Mouse (Mus musculus): ENCODE data around the gene Tec. TPM values are rescaled to one million over a fixed set of nuclear protein-coding genes. Genes with fewer than 3 reads are reported as not detected.
A peak's percentile ranks its signal among the peaks of the same experiment; 100 is the strongest.
"Not testable (repeated sequence)": the region's sequence is repeated elsewhere in the genome, so short reads cannot be mapped to it uniquely, and the experiment has no call there.

Gene Tec
- total and polyA plus RNA-seq, 3 experiments = 7.9 to 25.9 (median 20.1) TPM

DNA sequence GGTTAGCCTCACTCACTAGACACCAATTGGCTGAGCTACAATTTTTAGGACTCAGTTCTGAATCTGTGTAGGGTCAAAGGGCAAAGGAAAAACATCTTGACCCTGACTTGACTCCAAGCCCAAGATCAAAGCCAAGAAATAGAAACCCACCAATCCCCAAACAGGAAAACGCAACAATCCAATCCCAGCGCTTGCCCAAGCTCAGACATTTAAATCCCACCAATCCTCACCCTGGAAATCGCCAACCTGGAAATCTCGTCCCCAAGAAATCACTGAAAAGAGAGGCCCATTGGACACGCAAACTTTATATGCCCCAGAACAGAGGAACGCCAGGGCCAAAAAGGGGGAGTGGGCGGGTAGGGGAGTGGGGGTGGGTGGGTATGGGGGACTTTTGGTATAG is 51.3 kb downstream of the Tec start:
- DNase-seq (ENCODE audit: extremely low read depth); H3K4me3 ChIP-seq (replicated peaks in 1 of 3; ENCODE audit: low read depth in 2 of 3, low read length in 2 of 3, poor library complexity in 1 of 3); H3K27me3 ChIP-seq (replicated peaks); H3K9ac ChIP-seq (ENCODE audit: insufficient read depth, low read depth); H3K9me3 ChIP-seq (replicated peaks; ENCODE audit: low read length); H3K27ac ChIP-seq (ENCODE audit: insufficient read depth, low read depth); dilution Hi-C loops (cut with MboI; ENCODE audit: extremely low pct_ligation_motif_present, extremely low pct_unique_long_range_greater_than_20kb, low sequenced_read_pairs); in situ Hi-C loops (cut with MboI; ENCODE audit: low pct_ligation_motif_present, low pct_unique_long_range_greater_than_20kb, low sequenced_read_pairs); H3K79me2 ChIP-seq (replicated peaks; ENCODE audit: control insufficient read depth, extremely low read depth, insufficient read depth, poor library complexity, severe bottlenecking): not testable (repeated sequence)
- H3K4me2 ChIP-seq (ENCODE audit: insufficient read depth, low read depth, poor library complexity, severe bottlenecking) = peak overlapping the region; percentile 44; the same call in 1 of the 2 replicates
- H3K36me3 ChIP-seq (replicated peaks in 1 of 2; ENCODE audit: control insufficient read depth in 1 of 2, insufficient read depth in 1 of 2, low read length in 1 of 2) = peaks cover 3 to 22% of the 10 kb centered on the region in 2 experiments
- H3K4me1 ChIP-seq (ENCODE audit: control insufficient read depth in 1 of 2, insufficient read depth in 2 of 2) = peaks cover 10 to 87% of the 10 kb centered on the region in 2 experiments

DNA sequence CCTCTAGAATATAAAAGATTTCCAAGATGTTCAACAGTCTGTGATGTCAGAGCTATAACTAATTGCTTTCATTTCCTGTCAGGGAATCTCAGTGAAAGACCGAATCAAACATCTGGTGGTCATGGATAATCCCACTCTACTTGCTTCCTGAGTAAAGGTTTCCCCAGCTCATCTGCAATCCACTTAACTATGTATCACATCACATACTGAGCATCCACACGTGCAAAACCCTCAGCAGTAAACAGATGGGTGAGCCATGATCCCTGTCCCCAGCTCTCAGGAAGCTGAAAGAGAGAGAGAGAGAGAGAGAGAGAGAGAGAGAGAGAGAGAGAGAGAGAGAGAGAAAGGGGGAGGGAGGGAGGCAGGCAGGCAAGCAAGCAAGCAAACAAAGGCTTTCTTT is 51.8 kb downstream of the Tec start:
- TF ChIP-seq E2F4 (IDR thresholded peaks at IDR 0.05; ENCODE audit: insufficient replicate concordance, low read depth, low read length) (no peak), USF1 (IDR thresholded peaks at IDR 0.05; ENCODE audit: low read depth, low read length) (no peak)
- Histone ChIP-seq H3K9me3 (replicated peaks; ENCODE audit: low read length) (peaks cover 2% of the 10 kb centered on the region), H3K27me3 (replicated peaks) (no peaks in the 10 kb centered on the region), H3K4me3 (replicated peaks in 1 of 3; ENCODE audit: low read depth in 2 of 3, low read length in 2 of 3, poor library complexity in 1 of 3) (no peak overlapping the region), H3K27ac (ENCODE audit: insufficient read depth, low read depth) (no peak overlapping the region), H3K36me3 (replicated peaks in 1 of 2; ENCODE audit: control insufficient read depth in 1 of 2, insufficient read depth in 1 of 2, low read length in 1 of 2) (peaks cover 0 to 20% of the 10 kb centered on the region in 2 experiments), H3K4me2 (ENCODE audit: insufficient read depth, low read depth, poor library complexity, severe bottlenecking) (peak overlapping the region; percentile 44; the same call in 1 of the 2 replicates), H3K4me1 (ENCODE audit: control insufficient read depth in 1 of 2, insufficient read depth in 2 of 2) (peaks cover 13 to 89% of the 10 kb centered on the region in 2 experiments), H3K9ac (ENCODE audit: insufficient read depth, low read depth) (no peak overlapping the region), H3K79me2 (replicated peaks; ENCODE audit: control insufficient read depth, extremely low read depth, insufficient read depth, poor library complexity, severe bottlenecking) (0 out of 2 replicates have a peak, but pooled peaks cover 2% of the 10 kb centered on the region)
- no peak for DNase-seq (ENCODE audit: extremely low read depth)
- in situ Hi-C loops (cut with MboI; ENCODE audit: low pct_ligation_motif_present, low pct_unique_long_range_greater_than_20kb, low sequenced_read_pairs) = no loop called here
- dilution Hi-C loops (cut with MboI; ENCODE audit: extremely low pct_ligation_motif_present, extremely low pct_unique_long_range_greater_than_20kb, low sequenced_read_pairs) = no loop called here

DNA sequence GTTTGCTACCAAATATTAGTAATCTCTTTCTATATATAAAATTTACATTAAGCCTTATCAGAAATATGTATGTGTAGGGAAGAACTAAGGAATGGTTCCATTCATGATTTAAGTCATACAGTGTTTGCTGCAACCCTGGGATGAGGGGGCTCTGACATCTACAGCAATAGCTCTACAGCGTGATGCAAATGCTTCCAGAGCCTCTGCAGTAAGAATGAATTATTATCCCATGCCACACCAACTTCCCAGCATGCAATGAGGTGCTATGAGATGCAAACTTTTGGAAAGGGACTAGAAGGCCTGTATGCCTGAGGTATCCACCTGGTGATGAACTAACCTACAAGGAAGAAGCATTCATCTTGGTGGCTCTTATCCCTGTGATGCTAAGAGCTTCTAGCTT is 52.2 kb downstream of the Tec start:
- in situ Hi-C loops (cut with MboI; ENCODE audit: low pct_ligation_motif_present, low pct_unique_long_range_greater_than_20kb, low sequenced_read_pairs) = no loop called here
- Histone ChIP-seq H3K9me3 (replicated peaks; ENCODE audit: low read length) (peaks cover 2% of the 10 kb centered on the region), H3K4me2 (ENCODE audit: insufficient read depth, low read depth, poor library complexity, severe bottlenecking) (no peak overlapping the region), H3K9ac (ENCODE audit: insufficient read depth, low read depth) (no peak overlapping the region), H3K27ac (ENCODE audit: insufficient read depth, low read depth) (no peak overlapping the region), H3K4me1 (ENCODE audit: control insufficient read depth in 1 of 2, insufficient read depth in 2 of 2) (peaks cover 17 to 90% of the 10 kb centered on the region in 2 experiments), H3K27me3 (replicated peaks) (no peaks in the 10 kb centered on the region), H3K79me2 (replicated peaks; ENCODE audit: control insufficient read depth, extremely low read depth, insufficient read depth, poor library complexity, severe bottlenecking) (0 out of 2 replicates have a peak, but pooled peaks cover 2% of the 10 kb centered on the region), H3K4me3 (replicated peaks in 1 of 3; ENCODE audit: low read depth in 2 of 3, low read length in 2 of 3, poor library complexity in 1 of 3) (no peak overlapping the region), H3K36me3 (replicated peaks in 1 of 2; ENCODE audit: control insufficient read depth in 1 of 2, insufficient read depth in 1 of 2, low read length in 1 of 2) (peaks cover 0 to 16% of the 10 kb centered on the region in 2 experiments)
- DNase-seq (ENCODE audit: extremely low read depth) = no peak
- dilution Hi-C loops (cut with MboI; ENCODE audit: extremely low pct_ligation_motif_present, extremely low pct_unique_long_range_greater_than_20kb, low sequenced_read_pairs) = no loop called here
- TF ChIP-seq MAX (IDR thresholded peaks at IDR 0.05; ENCODE audit: low read length) (no peak), ZC3H11A (IDR thresholded peaks at IDR 0.05; ENCODE audit: low read depth, low read length) (no peak)

DNA sequence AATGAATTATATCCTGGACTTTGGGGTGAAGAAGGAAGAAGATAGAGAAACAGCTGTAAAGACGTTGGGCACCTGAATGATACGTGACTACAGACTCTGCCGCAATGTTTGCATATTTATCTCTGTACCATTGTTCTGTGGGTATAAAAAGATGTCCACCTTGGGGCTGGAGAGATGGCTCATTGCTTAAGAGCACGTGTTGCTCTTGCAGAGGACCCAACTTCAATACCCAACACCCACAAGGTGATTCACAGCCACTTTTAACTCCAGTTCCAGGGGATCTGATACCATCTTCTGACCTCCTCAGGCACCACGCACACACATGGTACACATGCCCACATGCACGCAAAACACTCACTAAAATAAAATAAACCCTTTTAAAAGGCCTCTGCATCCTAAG is 52.9 kb downstream of the Tec start:
- H3K4me3 ChIP-seq (replicated peaks in 1 of 3; ENCODE audit: low read depth in 2 of 3, low read length in 2 of 3, poor library complexity in 1 of 3) = no peak overlapping the region
- peaks cover 0 to 14% of the 10 kb centered on the region in 2 experiments for H3K36me3 ChIP-seq (replicated peaks in 1 of 2; ENCODE audit: control insufficient read depth in 1 of 2, insufficient read depth in 1 of 2, low read length in 1 of 2)
- no peak overlapping the region for H3K4me2 ChIP-seq (ENCODE audit: insufficient read depth, low read depth, poor library complexity, severe bottlenecking)
- peaks cover 2% of the 10 kb centered on the region for H3K9me3 ChIP-seq (replicated peaks; ENCODE audit: low read length)
- H3K27ac ChIP-seq (ENCODE audit: insufficient read depth, low read depth) = no peak overlapping the region
- H3K9ac ChIP-seq (ENCODE audit: insufficient read depth, low read depth) = no peak overlapping the region
- dilution Hi-C loops (cut with MboI; ENCODE audit: extremely low pct_ligation_motif_present, extremely low pct_unique_long_range_greater_than_20kb, low sequenced_read_pairs) (no loop called here), in situ Hi-C loops (cut with MboI; ENCODE audit: low pct_ligation_motif_present, low pct_unique_long_range_greater_than_20kb, low sequenced_read_pairs) (no loop called here)
- peaks cover 17 to 90% of the 10 kb centered on the region in 2 experiments for H3K4me1 ChIP-seq (ENCODE audit: control insufficient read depth in 1 of 2, insufficient read depth in 2 of 2)
- H3K27me3 ChIP-seq (replicated peaks) = no peaks in the 10 kb centered on the region
- 0 out of 2 replicates have a peak, but pooled peaks cover 2% of the 10 kb centered on the region for H3K79me2 ChIP-seq (replicated peaks; ENCODE audit: control insufficient read depth, extremely low read depth, insufficient read depth, poor library complexity, severe bottlenecking)
- DNase-seq (ENCODE audit: extremely low read depth) = peak; percentile 52
- TF ChIP-seq USF1 (IDR thresholded peaks at IDR 0.05; ENCODE audit: low read depth, low read length) = no peak
- peak; percentile 62 for TF ChIP-seq ETS1 (conservative IDR thresholded peaks at IDR 0.05; ENCODE audit: low read depth, low read length)
- TF ChIP-seq CHD2 (IDR thresholded peaks at IDR 0.05; ENCODE audit: low read length) = no peak
- no peak for TF ChIP-seq RAD21 (IDR thresholded peaks at IDR 0.05; ENCODE audit: low read depth, low read length)
- TF ChIP-seq SMC3 (IDR thresholded peaks at IDR 0.05; ENCODE audit: low read depth, low read length) = no peak
- no peak for TF ChIP-seq NRF1 (IDR thresholded peaks at IDR 0.05; ENCODE audit: low read depth, low read length)
- no peak for TF ChIP-seq JUN (IDR thresholded peaks at IDR 0.05; ENCODE audit: insufficient read depth, low read depth, low read length)
- no peak for TF ChIP-seq TCF12 (IDR thresholded peaks at IDR 0.05; ENCODE audit: low read depth, low read length)
- no peak for TF ChIP-seq JUND (conservative IDR thresholded peaks at IDR 0.05; ENCODE audit: low read depth, low read length)
- no peak for TF ChIP-seq MXI1 (IDR thresholded peaks at IDR 0.05; ENCODE audit: low read depth, low read length)
- TF ChIP-seq UBTF (IDR thresholded peaks at IDR 0.05; ENCODE audit: low read depth, low read length) = no peak
- no peak for TF ChIP-seq CTCF (conservative IDR thresholded peaks at IDR 0.05 in 1 of 2, IDR thresholded peaks at IDR 0.05 in 1 of 2; ENCODE audit: low read depth in 2 of 2, low read length in 2 of 2)
- TF ChIP-seq GABPA (IDR thresholded peaks at IDR 0.05; ENCODE audit: insufficient replicate concordance, low read depth, low read length) = no peak
- no peak for TF ChIP-seq HCFC1 (IDR thresholded peaks at IDR 0.05; ENCODE audit: low read depth, low read length)
- TF ChIP-seq NELFE (IDR thresholded peaks at IDR 0.05; ENCODE audit: low read depth, low read length) = no peak
- peak; percentile 62 for TF ChIP-seq MAX (IDR thresholded peaks at IDR 0.05; ENCODE audit: low read length)
- no peak for TF ChIP-seq ZMIZ1 (IDR thresholded peaks at IDR 0.05; ENCODE audit: low read depth, low read length)

All from CH12.LX (cell line).